Mouse (Mus musculus) liver, embryonic 14.5 days (tissue): ENCODE data around the gene Gm9958. TPM values are rescaled to one million over a fixed set of nuclear protein-coding genes. Genes with fewer than 3 reads are reported as not detected.

Experiments
- ATAC-seq: fragments of 200-750 bp; cut with Nextera tagmentation; 2 replicates; pipeline ENCODE4 v1.8.0; 2017; ENCODE audit warnings: moderate number of reproducible peaks, mild to moderate bottlenecking, moderate library complexity; ENCODE audit not compliant: insufficient read depth
- DNase-seq, 3 experiments: peaks; one replicate each; pipeline ENCODE4 v3.0.0-alpha.2; 2012 to 2013; ENCODE audit warnings: low read depth in 3 of 3, low spot score in 3 of 3
- H3K27ac ChIP-seq: fragments of 300-500 bp; sonication (generic); 2 replicates; pipeline ENCODE4 v1.5.1; 2014; ENCODE audit warnings: moderate library complexity, mild to moderate bottlenecking, control low read depth, inconsistent platforms
- H3K27me3 ChIP-seq: fragments of 300-500 bp; sonication (generic); 2 replicates; pipeline ENCODE4 v1.6.1; 2014; ENCODE audit warnings: mild to moderate bottlenecking, low read length, moderate library complexity; ENCODE audit not compliant: control insufficient read depth, insufficient read depth
- H3K36me3 ChIP-seq: fragments of 300-500 bp; sonication (generic); replicated peaks from 2 replicates; pipeline ENCODE4 v1.6.1; 2014; ENCODE audit warnings: low read depth; ENCODE audit not compliant: control insufficient read depth, insufficient read depth
- H3K4me1 ChIP-seq, 2 experiments: fragments of 200-500 bp in 1 of 2; fragments of 300-500 bp in 1 of 2; sonication (generic) in 1 of 2; replicated peaks; 2 replicates each; pipeline ENCODE4 v1.6.1; 2012 to 2014; ENCODE audit warnings: antibody characterized with exemption in 1 of 2, inconsistent platforms in 1 of 2, low read length in 1 of 2; ENCODE audit not compliant: control insufficient read depth in 2 of 2, insufficient read depth in 2 of 2
- H3K4me2 ChIP-seq: fragments of 300-500 bp; sonication (generic); 2 replicates; pipeline ENCODE4 v1.6.1; 2014; ENCODE audit warnings: low read depth, mild to moderate bottlenecking, control low read depth, moderate library complexity
- H3K4me3 ChIP-seq, 2 experiments: fragments of 200-500 bp in 1 of 2; fragments of 300-500 bp in 1 of 2; sonication (generic) in 1 of 2; 2 replicates each; pipeline ENCODE4 v1.5.1; 2012 to 2014; ENCODE audit warnings: low read depth in 2 of 2, low read length in 2 of 2, mild to moderate bottlenecking in 2 of 2, control low read depth in 1 of 2, inconsistent platforms in 1 of 2, moderate library complexity in 1 of 2; ENCODE audit not compliant: insufficient read depth in 1 of 2
- H3K9ac ChIP-seq: fragments of 300-500 bp; sonication (generic); replicated peaks from 2 replicates; pipeline ENCODE4 v1.6.1; 2014; ENCODE audit warnings: mild to moderate bottlenecking, control low read depth, moderate library complexity
- H3K9me3 ChIP-seq: fragments of 300-500 bp; sonication (generic); 2 replicates; pipeline ENCODE4 v1.6.1; 2016; ENCODE audit warnings: low read length, mixed read lengths; ENCODE audit not compliant: control insufficient read depth
- CTCF ChIP-seq: IDR thresholded peaks from 2 replicates; pipeline ENCODE4 v1.5.1; 2016; ENCODE audit warnings: antibody characterized with exemption, low read depth, control low read depth
- EP300 ChIP-seq: IDR thresholded peaks from 2 replicates; pipeline ENCODE4 v1.6.1; 2016; ENCODE audit warnings: antibody characterized with exemption, low read depth
- WGBS: fragments of 180-500 bp; shearing (Covaris S2); extraction: QIAGEN DNeasy Blood & Tissue Kit; methylation state at CpG from one replicate; pipeline ENCODE4 v1.1.7; 2014; ENCODE audit not compliant: insufficient replicate concordance; 5-methylcytosine and 5-hydroxymethylcytosine counted together
- polyA plus RNA-seq, 2 experiments: library from polyadenylated mRNA; depleted of rRNA in 1 of 2; stranded (reverse) in 1 of 2; unstranded in 1 of 2; fragments of >200 nt; fragmentation: Nextera tagmentation in 1 of 2; extraction: Ambion mirVana in 1 of 2; gene quantifications; 2 replicates each; pipeline versions ENCODE4 v1.2.1 to v1.2.3; 2012 to 2014

Gene Gm9958
- polyA plus RNA-seq, 2 experiments, result 1.2 to 1.7 TPM

DNA sequence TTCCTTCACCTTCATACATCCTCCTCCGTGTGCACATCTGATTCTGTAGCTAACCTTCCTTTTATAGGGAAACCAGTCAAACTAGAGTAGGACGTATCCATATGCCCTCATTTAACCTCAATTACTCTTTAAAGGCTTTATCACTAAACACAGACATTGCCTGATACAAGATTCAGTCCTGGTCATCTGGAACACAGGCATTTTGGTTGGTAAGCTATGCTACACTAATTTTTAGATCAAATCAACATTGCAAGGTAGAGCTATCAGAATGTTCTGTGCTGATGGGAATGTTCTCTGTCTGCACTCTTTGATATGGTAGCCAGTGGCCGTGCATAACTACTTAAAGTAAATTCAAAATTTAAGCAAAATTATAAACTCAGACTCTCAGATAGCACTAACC is 11.2 kb upstream of the Gm9958 start:
- no peak overlapping the region for H3K4me2 ChIP-seq
- peak; percentile 48; the same call in 1 of the 2 replicates for ATAC-seq
- no peak overlapping the region for H3K9ac ChIP-seq
- H3K4me3 ChIP-seq, result no peak overlapping the region
- 26% methylated on average over 3 of the region's 3 CpGs for WGBS
- H3K27me3 ChIP-seq, result no peaks in the 10 kb centered on the region
- H3K36me3 ChIP-seq, result peaks cover 6% of the 10 kb centered on the region
- H3K9me3 ChIP-seq, result no peaks in the 10 kb centered on the region
- H3K4me1 ChIP-seq, result peaks cover 20 to 24% of the 10 kb centered on the region in 2 experiments
- TF ChIP-seq CTCF (no peak), EP300 (no peak)
- no peak for DNase-seq
- H3K27ac ChIP-seq, result no peak overlapping the region

DNA sequence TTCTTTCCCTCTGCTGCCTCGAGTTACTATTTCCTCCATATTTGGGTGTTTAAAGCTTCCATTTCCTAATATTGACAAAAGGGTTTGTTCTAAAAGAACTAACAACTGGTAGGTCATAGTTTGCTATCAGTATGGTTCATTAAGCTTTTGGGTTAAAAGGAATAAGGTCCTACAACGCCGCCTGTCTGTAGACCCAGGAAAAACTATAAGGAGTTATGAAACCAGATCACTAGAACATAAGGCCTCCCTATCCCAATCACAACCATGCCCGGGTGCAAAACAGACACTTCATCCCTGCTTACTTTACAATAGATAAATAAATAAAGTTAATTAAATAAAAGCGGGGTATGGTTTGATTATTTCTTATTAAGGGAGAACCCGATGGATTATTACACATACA is 2.5 kb upstream of the Gm9958 start:
- Histone ChIP-seq H3K4me1 (peaks cover 4 to 12% of the 10 kb centered on the region in 2 experiments), H3K9me3 (no peaks in the 10 kb centered on the region), H3K27ac (peak overlapping the region; percentile 91), H3K36me3 (peaks cover 7% of the 10 kb centered on the region), H3K4me2 (peak overlapping the region; percentile 93), H3K9ac (peak overlapping the region; percentile 97), H3K27me3 (no peaks in the 10 kb centered on the region), H3K4me3 (peak overlapping the region; percentile 99)
- DNase-seq (peak; percentile 69 to 83 (median 75)), ATAC-seq (peak; percentile 9; the same call in 1 of the 2 replicates)
- WGBS, result 0% methylated on average over 6 of the region's 6 CpGs
- TF ChIP-seq CTCF (peak; percentile 67), EP300 (0 out of 2 replicates have a peak, but pooled peaks have one; percentile 12)

DNA sequence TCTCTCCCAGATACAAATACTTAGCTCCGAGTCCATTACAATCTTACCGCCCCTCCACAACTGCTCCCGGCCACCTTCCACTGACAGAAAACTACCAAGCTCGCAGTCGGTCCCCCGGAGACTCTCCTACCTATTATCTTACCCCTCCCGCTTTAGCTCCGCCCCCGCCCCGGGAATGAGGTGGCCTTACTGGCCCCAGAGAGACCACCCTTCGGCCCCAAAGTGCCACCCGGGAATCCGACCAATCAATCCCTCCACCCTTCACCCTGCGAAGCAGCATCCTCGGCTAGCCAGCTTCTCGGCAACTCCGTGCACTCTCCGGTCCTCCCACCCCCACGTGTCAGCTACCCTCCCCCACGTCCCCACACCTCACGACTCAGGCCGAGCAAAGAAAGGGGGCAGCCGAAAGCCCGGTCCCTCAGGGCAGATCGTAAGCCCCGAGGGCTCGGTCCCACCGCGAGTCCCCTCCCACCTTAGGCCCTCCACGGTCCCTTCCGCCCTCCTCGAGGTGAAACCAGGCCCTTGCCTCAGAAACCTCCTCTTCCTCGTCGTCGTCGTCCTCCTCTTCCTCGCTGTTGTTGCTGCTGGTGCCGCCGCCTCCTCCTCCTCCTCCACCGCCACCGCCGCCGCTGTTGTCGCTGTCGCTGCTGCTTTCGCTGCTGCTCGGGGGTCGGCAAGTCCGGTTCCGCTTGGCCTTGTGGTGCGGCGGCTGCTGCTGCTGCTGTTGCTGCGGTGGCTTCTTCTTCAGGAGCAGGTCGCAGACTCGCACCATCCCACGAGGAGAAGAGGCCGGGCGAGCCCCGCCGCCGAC is 1.7 kb upstream of the Gm9958 start:
- ATAC-seq (peak; percentile 43), DNase-seq (peak in 1 of 3 experiments; percentile 41)
- Histone ChIP-seq H3K9me3 (no peaks in the 10 kb centered on the region), H3K9ac (peak overlapping the region; percentile 97), H3K4me1 (peaks cover 4 to 12% of the 10 kb centered on the region in 2 experiments), H3K27me3 (no peaks in the 10 kb centered on the region), H3K36me3 (peaks cover 3% of the 10 kb centered on the region; the same call in 1 of the 2 replicates), H3K4me3 (peak overlapping the region; percentile 99), H3K4me2 (peak overlapping the region; percentile 93), H3K27ac (peak overlapping the region; percentile 91)
- WGBS, result under 1% methylated on average over 59 of the region's 61 CpGs
- TF ChIP-seq EP300, result no peak

DNA sequence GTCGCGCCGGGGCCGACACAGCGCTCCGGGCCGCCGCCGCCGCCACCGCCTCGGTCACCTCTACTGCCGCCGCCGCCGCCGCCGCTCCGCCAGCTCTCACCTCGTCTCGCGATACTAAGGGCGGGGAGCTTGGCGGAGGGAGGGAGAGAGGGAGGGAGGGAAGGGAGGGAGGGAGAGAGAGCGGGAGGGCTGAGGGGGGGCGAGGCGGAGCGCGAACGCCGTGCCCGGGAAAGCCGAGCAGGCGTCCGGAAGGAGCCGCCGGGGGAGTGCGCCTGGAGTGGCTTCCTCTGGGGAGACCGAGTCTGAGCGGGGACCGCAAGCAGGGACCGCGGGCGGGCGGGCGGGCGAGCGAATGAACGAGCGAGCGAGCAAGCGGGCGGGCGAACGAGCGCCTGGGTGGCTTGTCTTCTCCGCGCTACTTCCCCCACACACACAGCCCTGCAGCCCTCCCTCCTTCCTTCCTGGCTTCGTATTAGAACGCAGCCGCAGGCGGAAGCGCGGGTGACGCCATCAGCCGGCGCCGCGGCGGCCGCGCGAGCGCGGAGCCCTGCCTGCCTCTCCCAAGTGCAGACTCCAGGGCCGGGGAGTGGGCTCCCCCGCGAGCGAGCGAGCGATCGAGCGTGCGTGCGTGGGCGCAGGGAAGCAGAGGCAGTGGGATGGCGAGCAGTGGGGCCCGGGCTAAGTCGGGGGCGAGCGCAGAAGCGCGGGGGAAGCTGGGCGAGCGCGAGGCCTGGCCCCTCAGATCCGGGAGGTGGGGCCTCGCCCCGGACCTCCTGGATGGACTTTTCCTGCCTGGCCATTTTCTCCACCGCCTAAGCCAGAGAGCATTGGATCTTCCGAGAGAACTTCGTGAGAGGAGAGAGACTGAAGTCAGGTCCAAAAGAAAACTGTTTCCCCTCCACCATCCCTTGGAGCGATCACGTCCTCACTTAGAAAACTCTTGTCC is 610 bp upstream of the Gm9958 start, which contains the start of gene Ankrd17:
Gene Ankrd17, minus strand, starts transcription at position 457 of the 946 bp plus-strand sequence.
- under 1% methylated on average over 100 of the region's 104 CpGs for WGBS
- H3K27ac ChIP-seq, result peak within 1 kb of the TSS; percentile 91
- peak within 1 kb of the TSS; percentile 93 for H3K4me2 ChIP-seq
- DNase-seq (peak; percentile 81 to 86 (median 83)), ATAC-seq (peak; percentile 87)
- H3K4me1 ChIP-seq, result peaks cover 4 to 12% of the 10 kb centered on the region in 2 experiments
- peaks cover 3% of the 10 kb centered on the region; the same call in 1 of the 2 replicates for H3K36me3 ChIP-seq
- no peaks in the 10 kb centered on the region for H3K9me3 ChIP-seq
- no peaks in the 10 kb centered on the region for H3K27me3 ChIP-seq
- H3K4me3 ChIP-seq, result peak within 1 kb of the TSS; percentile 99
- peak within 1 kb of the TSS; percentile 97 for H3K9ac ChIP-seq
- TF ChIP-seq EP300, result no peak
- TF ChIP-seq CTCF, result no peak
